Mouse (Mus musculus): ENCODE results near the gene Tenm3. TPM values are rescaled to one million over a fixed set of nuclear protein-coding genes. Genes with fewer than 3 reads are reported as not detected.

The Tenm3 gene
- polyA plus RNA-seq, 1 experiment from 2014 or later, result 49.8 TPM

DNA sequence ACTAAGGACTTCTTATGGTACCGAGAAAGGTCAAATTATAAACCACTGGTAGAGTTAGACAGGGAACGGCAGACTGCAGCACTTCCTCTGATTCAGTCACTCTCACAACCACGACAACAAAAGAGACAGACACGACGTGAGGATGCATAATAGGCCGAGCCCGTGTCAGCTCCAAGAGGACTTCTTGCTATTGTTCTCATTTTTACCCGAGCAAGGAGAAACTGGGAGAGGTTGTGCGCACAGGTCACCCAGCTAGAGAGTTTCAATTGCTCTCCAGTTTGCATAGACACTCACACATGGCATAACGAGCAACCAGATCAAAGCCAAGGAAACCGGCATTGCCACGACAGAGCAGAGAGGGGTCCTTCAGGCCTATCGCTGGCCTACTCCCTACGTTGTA, 121.0 kb downstream of the Tenm3 start:
- 24% methylated on average over 14 of the region's 14 CpGs for WGBS
- no peak overlapping the region for H3K4me3 ChIP-seq (ENCODE audit: low read depth, low read length)
- ATAC-seq (ENCODE audit: low FRiP score) (0 out of 2 replicates have a peak, but pooled peaks have one; percentile 35), DNase-seq (ENCODE audit: low spot score) (peak; percentile 43)
- H3K4me1 ChIP-seq (replicated peaks; ENCODE audit: control insufficient read depth, insufficient read depth, low read length), result no peaks in the 10 kb centered on the region; the same call in 1 of the 2 replicates
- H3K9me3 ChIP-seq (ENCODE audit: control insufficient read depth, low read length), result no peaks in the 10 kb centered on the region
- H3K27me3 ChIP-seq (ENCODE audit: control insufficient read depth, insufficient read depth, low read length), result no peaks in the 10 kb centered on the region
- H3K36me3 ChIP-seq (ENCODE audit: control insufficient read depth, insufficient read depth, low read length), result no peaks in the 10 kb centered on the region
- no peak overlapping the region for H3K4me2 ChIP-seq (replicated peaks; ENCODE audit: low read depth, low read length)
- H3K27ac ChIP-seq (ENCODE audit: low read depth, low read length), result no peak overlapping the region
- no peak overlapping the region for H3K9ac ChIP-seq (ENCODE audit: low read depth, low read length)

DNA sequence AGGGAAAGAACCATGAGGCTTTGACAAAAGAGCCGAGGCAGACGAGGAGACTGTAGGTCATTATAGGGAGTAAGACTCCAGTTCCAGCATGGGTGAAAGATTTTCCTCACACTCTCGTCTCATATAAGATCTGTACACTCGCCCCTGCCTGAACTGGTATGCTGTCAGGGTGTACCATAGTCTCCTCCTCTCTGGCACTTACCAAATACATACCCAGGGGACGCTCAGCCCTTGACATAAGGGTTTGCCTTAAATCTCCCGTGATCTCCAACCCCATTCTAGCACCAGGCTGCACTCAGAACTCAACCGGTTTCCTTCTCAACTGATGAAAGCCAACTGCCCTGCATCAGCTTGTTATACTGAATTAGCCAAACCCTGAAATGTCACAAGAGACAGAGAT, 121.4 kb downstream of the Tenm3 start:
- Histone ChIP-seq H3K4me2 (replicated peaks; ENCODE audit: low read depth, low read length) (no peak overlapping the region), H3K9me3 (ENCODE audit: control insufficient read depth, low read length) (no peaks in the 10 kb centered on the region), H3K9ac (ENCODE audit: low read depth, low read length) (no peak overlapping the region), H3K4me1 (replicated peaks; ENCODE audit: control insufficient read depth, insufficient read depth, low read length) (no peaks in the 10 kb centered on the region; the same call in 1 of the 2 replicates), H3K4me3 (ENCODE audit: low read depth, low read length) (no peak overlapping the region), H3K36me3 (ENCODE audit: control insufficient read depth, insufficient read depth, low read length) (no peaks in the 10 kb centered on the region), H3K27me3 (ENCODE audit: control insufficient read depth, insufficient read depth, low read length) (no peaks in the 10 kb centered on the region), H3K27ac (ENCODE audit: low read depth, low read length) (no peak overlapping the region)
- 81% methylated on average over 7 of the region's 7 CpGs for WGBS
- ATAC-seq (ENCODE audit: low FRiP score) (peak; percentile 25; the same call in 1 of the 2 replicates), DNase-seq (ENCODE audit: low spot score) (no peak)

DNA sequence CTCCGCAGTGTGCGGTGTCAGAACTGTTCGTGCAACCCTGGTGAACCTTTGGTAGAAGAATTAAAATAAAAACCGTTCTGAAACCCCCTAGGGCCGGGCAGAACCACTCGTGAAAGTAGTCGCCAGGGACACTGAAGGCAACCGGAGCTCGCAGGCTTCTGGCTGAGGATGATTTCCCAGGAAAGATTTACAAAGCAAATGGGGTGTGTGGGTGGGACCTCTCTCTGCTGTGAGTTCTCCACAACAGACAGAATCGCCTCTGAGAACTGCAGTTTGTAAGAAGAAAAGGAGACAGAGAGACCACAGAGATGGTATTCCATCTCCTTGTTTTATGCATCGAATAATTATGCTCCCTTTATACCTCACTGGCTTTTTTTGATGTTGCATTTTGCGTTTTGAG, 122.4 kb downstream of the Tenm3 start:
- ATAC-seq (ENCODE audit: low FRiP score), result no peak
- Histone ChIP-seq H3K4me1 (replicated peaks; ENCODE audit: control insufficient read depth, insufficient read depth, low read length) (no peaks in the 10 kb centered on the region; the same call in 1 of the 2 replicates), H3K4me2 (replicated peaks; ENCODE audit: low read depth, low read length) (no peak overlapping the region), H3K36me3 (ENCODE audit: control insufficient read depth, insufficient read depth, low read length) (no peaks in the 10 kb centered on the region), H3K9ac (ENCODE audit: low read depth, low read length) (no peak overlapping the region), H3K27me3 (ENCODE audit: control insufficient read depth, insufficient read depth, low read length) (no peaks in the 10 kb centered on the region), H3K4me3 (ENCODE audit: low read depth, low read length) (no peak overlapping the region), H3K9me3 (ENCODE audit: control insufficient read depth, low read length) (no peaks in the 10 kb centered on the region), H3K27ac (ENCODE audit: low read depth, low read length) (no peak overlapping the region)
- 93% methylated on average over 12 of the region's 12 CpGs for WGBS
- DNase-seq (ENCODE audit: low spot score), result no peak

DNA sequence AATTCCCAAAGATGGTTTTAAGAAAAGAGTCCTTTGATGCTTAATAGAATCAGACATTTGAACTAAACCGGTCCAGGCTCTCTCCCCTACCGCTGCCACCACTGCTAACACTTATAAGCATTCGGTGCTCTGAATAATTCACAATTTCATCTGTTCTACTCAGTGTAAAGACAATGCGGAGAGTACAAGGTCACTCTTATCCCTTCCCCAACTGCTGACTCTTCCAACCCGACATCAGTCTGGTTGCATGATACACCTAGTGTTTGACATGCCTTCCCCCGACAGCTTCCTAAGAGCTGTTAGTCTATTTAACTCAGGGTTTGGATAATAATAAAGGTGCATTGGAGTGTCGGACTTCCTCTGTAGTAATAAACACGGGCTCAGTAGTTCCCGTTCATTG, 128.1 kb downstream of the Tenm3 start:
- Histone ChIP-seq H3K36me3 (ENCODE audit: control insufficient read depth, insufficient read depth, low read length) (no peaks in the 10 kb centered on the region), H3K4me1 (replicated peaks; ENCODE audit: control insufficient read depth, insufficient read depth, low read length) (no peaks in the 10 kb centered on the region), H3K9me3 (ENCODE audit: control insufficient read depth, low read length) (no peaks in the 10 kb centered on the region), H3K4me2 (replicated peaks; ENCODE audit: low read depth, low read length) (no peak overlapping the region), H3K27me3 (ENCODE audit: control insufficient read depth, insufficient read depth, low read length) (no peaks in the 10 kb centered on the region), H3K9ac (ENCODE audit: low read depth, low read length) (no peak overlapping the region), H3K27ac (ENCODE audit: low read depth, low read length) (no peak overlapping the region), H3K4me3 (ENCODE audit: low read depth, low read length) (no peak overlapping the region)
- 91% methylated on average over 9 of the region's 9 CpGs for WGBS
- DNase-seq (ENCODE audit: low spot score) (no peak), ATAC-seq (ENCODE audit: low FRiP score) (no peak)

DNA sequence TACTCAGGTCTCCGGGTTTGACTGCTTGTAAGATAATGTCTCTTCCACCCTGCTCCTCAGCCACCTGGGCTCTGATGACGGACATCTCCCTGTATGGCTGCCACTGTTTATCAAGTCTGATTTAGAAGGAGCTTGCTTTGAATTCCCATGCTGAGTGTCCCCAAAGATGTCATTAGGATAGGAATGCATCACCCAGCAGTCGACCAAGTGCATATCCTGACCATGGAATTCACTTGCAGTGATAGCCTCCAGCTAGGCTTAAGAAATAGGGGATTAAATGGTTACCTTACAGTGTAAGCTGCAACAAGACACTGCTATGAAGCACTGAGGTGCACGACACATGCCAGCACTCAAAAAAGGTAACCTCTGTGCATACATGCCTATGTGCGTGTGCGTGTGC, 137.1 kb downstream of the Tenm3 start:
- H3K9me3 ChIP-seq (ENCODE audit: control insufficient read depth, low read length), result no peaks in the 10 kb centered on the region
- no peak overlapping the region for H3K9ac ChIP-seq (ENCODE audit: low read depth, low read length)
- 89% methylated on average over 6 of the region's 6 CpGs for WGBS
- H3K4me1 ChIP-seq (replicated peaks; ENCODE audit: control insufficient read depth, insufficient read depth, low read length), result no peaks in the 10 kb centered on the region
- no peak overlapping the region for H3K4me2 ChIP-seq (replicated peaks; ENCODE audit: low read depth, low read length)
- no peak overlapping the region for H3K4me3 ChIP-seq (ENCODE audit: low read depth, low read length)
- H3K27ac ChIP-seq (ENCODE audit: low read depth, low read length), result no peak overlapping the region
- no peak for ATAC-seq (ENCODE audit: low FRiP score)
- no peak for DNase-seq (ENCODE audit: low spot score)
- H3K27me3 ChIP-seq (ENCODE audit: control insufficient read depth, insufficient read depth, low read length), result no peaks in the 10 kb centered on the region
- H3K36me3 ChIP-seq (ENCODE audit: control insufficient read depth, insufficient read depth, low read length), result no peaks in the 10 kb centered on the region

DNA sequence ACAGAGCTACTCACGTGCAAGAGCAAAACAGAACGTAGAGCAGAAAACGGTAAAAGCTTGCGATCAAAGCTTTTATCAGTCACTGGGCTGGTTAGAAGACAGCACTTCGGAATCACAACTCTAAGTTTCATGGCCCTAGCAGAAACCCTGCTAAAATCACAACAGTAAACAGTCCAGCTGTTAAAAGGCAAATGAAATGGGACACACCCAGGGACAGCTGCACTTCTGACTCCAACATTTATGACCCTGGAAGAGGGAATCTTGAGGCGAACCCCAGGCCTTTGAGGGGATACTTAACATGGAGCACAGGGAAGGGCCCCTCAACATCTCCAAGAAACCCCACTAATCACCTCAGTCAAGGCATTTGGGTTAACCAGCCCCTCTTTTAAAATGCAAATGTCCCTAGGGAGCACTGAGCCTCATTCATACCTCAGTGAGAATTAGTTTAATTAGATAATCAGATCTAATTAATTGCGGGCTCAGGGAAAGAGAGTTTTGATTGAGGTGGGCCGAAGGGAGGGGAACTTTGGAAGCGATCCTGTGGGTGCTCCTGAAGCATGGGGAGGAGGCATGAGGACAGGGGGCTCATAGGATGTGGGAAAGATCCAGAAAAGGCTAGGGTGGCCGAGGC, 138.8 kb downstream of the Tenm3 start:
- Histone ChIP-seq H3K9ac (ENCODE audit: low read depth, low read length) (no peak overlapping the region), H3K4me1 (replicated peaks; ENCODE audit: control insufficient read depth, insufficient read depth, low read length) (no peaks in the 10 kb centered on the region), H3K4me3 (ENCODE audit: low read depth, low read length) (no peak overlapping the region), H3K9me3 (ENCODE audit: control insufficient read depth, low read length) (no peaks in the 10 kb centered on the region), H3K4me2 (replicated peaks; ENCODE audit: low read depth, low read length) (no peak overlapping the region), H3K36me3 (ENCODE audit: control insufficient read depth, insufficient read depth, low read length) (no peaks in the 10 kb centered on the region), H3K27ac (ENCODE audit: low read depth, low read length) (no peak overlapping the region), H3K27me3 (ENCODE audit: control insufficient read depth, insufficient read depth, low read length) (no peaks in the 10 kb centered on the region)
- 94% methylated on average over 10 of the region's 10 CpGs for WGBS
- no peak for DNase-seq (ENCODE audit: low spot score)
- ATAC-seq (ENCODE audit: low FRiP score), result no peak

DNA sequence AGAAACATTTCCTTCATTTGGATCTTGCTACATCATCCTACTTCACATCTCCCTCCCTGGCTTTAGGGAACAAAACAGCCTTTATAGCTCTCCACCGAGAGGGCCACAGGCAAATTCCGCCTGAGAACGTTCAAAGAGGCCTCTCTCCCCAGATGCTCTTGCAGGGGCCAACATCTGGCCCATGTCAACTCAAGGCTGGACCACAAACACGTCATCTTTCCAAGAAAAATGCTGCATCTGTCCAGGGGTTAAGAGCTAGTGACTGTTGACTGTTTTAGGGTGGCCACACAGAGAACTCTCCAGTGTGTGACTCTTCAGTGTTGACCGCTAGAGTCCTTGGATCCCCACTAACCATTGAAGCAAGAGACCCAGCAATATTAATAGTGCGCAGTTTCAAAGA, 139.3 kb downstream of the Tenm3 start:
- no peak overlapping the region for H3K4me3 ChIP-seq (ENCODE audit: low read depth, low read length)
- H3K4me1 ChIP-seq (replicated peaks; ENCODE audit: control insufficient read depth, insufficient read depth, low read length), result no peaks in the 10 kb centered on the region
- H3K27ac ChIP-seq (ENCODE audit: low read depth, low read length), result no peak overlapping the region
- no peak overlapping the region for H3K9ac ChIP-seq (ENCODE audit: low read depth, low read length)
- 82% methylated on average over 6 of the region's 6 CpGs for WGBS
- H3K36me3 ChIP-seq (ENCODE audit: control insufficient read depth, insufficient read depth, low read length), result no peaks in the 10 kb centered on the region
- H3K27me3 ChIP-seq (ENCODE audit: control insufficient read depth, insufficient read depth, low read length), result no peaks in the 10 kb centered on the region
- H3K4me2 ChIP-seq (replicated peaks; ENCODE audit: low read depth, low read length), result no peak overlapping the region
- ATAC-seq (ENCODE audit: low FRiP score) (no peak), DNase-seq (ENCODE audit: low spot score) (no peak)
- H3K9me3 ChIP-seq (ENCODE audit: control insufficient read depth, low read length), result no peaks in the 10 kb centered on the region

DNA sequence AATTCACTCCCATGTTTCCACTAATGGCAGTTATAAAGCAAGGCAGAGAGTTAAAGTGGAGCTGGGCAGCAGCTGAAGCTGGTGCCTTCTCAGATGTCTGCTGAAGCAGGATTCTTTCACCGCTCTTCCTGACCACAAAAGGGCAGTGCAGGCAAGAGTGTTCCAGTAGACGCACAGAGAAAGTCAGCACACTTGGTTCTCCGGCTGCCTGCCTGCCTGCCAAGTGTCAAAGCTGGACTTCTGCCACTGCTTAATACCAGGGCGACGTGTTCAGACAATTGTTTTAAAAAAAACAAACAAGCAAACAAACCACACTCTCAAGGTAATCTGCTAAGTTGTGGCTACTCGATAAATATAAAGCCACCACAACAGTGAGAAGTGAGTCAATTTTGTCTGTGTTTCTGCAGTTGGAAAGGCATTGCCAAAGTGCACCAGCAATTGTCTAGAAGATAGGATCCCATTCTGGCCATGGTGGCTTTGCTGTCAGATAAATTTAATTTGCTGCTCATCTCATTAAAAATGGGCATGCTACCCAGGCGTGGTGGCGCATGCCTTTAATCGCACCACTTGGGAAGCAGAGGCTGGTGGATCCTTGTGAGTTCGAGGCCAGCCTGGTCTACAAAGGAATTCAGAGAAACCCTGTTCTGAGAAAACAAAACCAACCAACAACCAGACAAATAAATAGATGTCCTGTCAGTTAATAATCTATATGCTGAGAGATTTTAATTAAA, 152.9 kb downstream of the Tenm3 start:
- H3K27me3 ChIP-seq (ENCODE audit: control insufficient read depth, insufficient read depth, low read length), result no peaks in the 10 kb centered on the region
- H3K4me3 ChIP-seq (ENCODE audit: low read depth, low read length), result no peak overlapping the region
- no peak for ATAC-seq (ENCODE audit: low FRiP score)
- no peak for DNase-seq (ENCODE audit: low spot score)
- no peaks in the 10 kb centered on the region for H3K9me3 ChIP-seq (ENCODE audit: control insufficient read depth, low read length)
- H3K27ac ChIP-seq (ENCODE audit: low read depth, low read length), result no peak overlapping the region
- no peaks in the 10 kb centered on the region for H3K36me3 ChIP-seq (ENCODE audit: control insufficient read depth, insufficient read depth, low read length)
- WGBS, result 81% methylated on average over 10 of the region's 10 CpGs
- H3K4me1 ChIP-seq (replicated peaks; ENCODE audit: control insufficient read depth, insufficient read depth, low read length), result no peaks in the 10 kb centered on the region
- no peak overlapping the region for H3K4me2 ChIP-seq (replicated peaks; ENCODE audit: low read depth, low read length)
- no peak overlapping the region for H3K9ac ChIP-seq (ENCODE audit: low read depth, low read length)

DNA sequence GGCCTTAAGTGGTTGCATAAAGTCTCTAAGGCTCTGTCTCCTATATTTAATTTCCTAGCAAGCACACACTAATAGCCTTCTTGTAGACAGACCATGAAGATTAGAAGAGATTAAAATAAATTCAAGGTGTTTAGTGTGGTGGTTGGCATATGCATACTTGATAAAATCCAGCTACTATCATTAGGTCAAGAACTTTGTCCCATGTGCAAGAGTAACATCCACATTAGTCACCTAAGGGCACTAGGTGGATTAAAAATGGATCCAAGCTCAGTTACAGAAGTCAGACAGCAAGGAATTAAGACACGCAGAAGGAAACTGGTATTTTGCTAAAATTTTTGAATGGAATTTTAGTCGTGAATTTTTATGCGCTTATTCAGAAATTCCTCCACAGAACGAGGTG, 155.0 kb downstream of the Tenm3 start:
- WGBS, result 91% methylated on average over 4 of the region's 4 CpGs
- no peaks in the 10 kb centered on the region for H3K36me3 ChIP-seq (ENCODE audit: control insufficient read depth, insufficient read depth, low read length)
- no peak overlapping the region for H3K9ac ChIP-seq (ENCODE audit: low read depth, low read length)
- H3K4me1 ChIP-seq (replicated peaks; ENCODE audit: control insufficient read depth, insufficient read depth, low read length), result no peaks in the 10 kb centered on the region
- DNase-seq (ENCODE audit: low spot score) (no peak), ATAC-seq (ENCODE audit: low FRiP score) (no peak)
- H3K27ac ChIP-seq (ENCODE audit: low read depth, low read length), result no peak overlapping the region
- no peaks in the 10 kb centered on the region for H3K9me3 ChIP-seq (ENCODE audit: control insufficient read depth, low read length)
- H3K4me2 ChIP-seq (replicated peaks; ENCODE audit: low read depth, low read length), result no peak overlapping the region
- no peak overlapping the region for H3K4me3 ChIP-seq (ENCODE audit: low read depth, low read length)
- H3K27me3 ChIP-seq (ENCODE audit: control insufficient read depth, insufficient read depth, low read length), result no peaks in the 10 kb centered on the region

Data from hindbrain, embryonic 11.5 days (tissue).